8 mouse cellular contexts compared by ENCODE assay signal in the genomic region with DNA sequence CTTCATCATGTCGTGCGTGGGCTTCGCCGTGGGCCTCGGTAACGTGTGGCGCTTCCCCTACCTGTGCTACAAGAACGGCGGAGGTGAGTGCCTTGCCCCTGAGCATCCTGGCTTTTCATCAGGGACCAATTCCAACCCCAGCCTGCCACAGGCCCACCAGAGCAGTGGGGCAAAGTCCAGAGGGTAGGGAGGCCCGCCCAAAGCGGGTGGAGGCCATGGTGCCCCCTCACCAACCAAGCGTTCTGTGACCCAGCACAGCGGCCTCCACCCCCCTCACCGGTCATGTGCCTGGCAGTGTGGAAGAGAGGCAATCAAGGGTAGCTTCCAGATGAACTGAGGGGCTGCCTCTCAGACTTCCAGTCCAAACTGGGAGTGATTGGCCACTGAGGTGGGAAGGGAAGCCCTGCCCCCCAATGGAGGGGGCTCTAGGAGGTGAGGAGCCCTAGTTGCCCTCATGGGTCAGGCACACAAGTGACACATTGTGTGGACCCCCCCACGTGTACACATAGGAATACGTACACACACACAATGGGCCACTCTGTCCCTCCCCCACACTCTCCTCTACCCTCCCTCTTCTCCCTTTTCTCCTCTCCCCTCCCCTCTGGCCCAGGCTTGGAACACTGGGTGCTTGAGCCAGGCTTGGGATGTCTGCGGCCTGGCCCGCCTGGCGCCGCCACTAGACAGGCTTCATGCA. TPM values are rescaled to one million over a fixed set of nuclear protein-coding genes. Genes with fewer than 3 reads are reported as not detected.
DNase-seq lines count a peak whose midpoint lies in the region; ATAC-seq lines count a peak whose summit lies in the region.

No protein-coding gene starts in this region.

- H3K36me3 ChIP-seq in forebrain, embryonic 10.5 days (replicated peaks), result peaks cover 34% of the 10 kb centered on the region
- peaks cover 15% of the 10 kb centered on the region for H3K36me3 ChIP-seq in hindbrain, embryonic 12.5 days
- H3K36me3 ChIP-seq in limb, embryonic 10.5 days, result peaks cover 30% of the 10 kb centered on the region

- peaks cover 27% of the 10 kb centered on the region for H3K4me1 ChIP-seq in forebrain, embryonic 10.5 days
- peaks cover 17% of the 10 kb centered on the region for H3K4me1 ChIP-seq in hindbrain, embryonic 12.5 days
- peaks cover 23% of the 10 kb centered on the region for H3K4me1 ChIP-seq in limb, embryonic 10.5 days

- ATAC-seq in hindbrain, embryonic 12.5 days (ENCODE audit: low FRiP score), result peak; percentile 38

- peak overlapping the region; percentile 89 for H3K27ac ChIP-seq in forebrain, embryonic 10.5 days
- H3K27ac ChIP-seq in hindbrain, embryonic 12.5 days, result no peak overlapping the region
- H3K27ac ChIP-seq in limb, embryonic 10.5 days, result peak overlapping the region; percentile 85

- DNase-seq in adrenal gland, postnatal 14 days, result peak; percentile 45
- no peak for DNase-seq in adrenal gland, postnatal 4 days (ENCODE audit: low spot score in 2 of 2)
- DNase-seq in MN1 (ENCODE audit: low spot score), result peak; percentile 22
- no peak for DNase-seq in forebrain, embryonic 10.5 days (ENCODE audit: extremely low spot score, low spot score)
- peak; percentile 41 for DNase-seq in limb, embryonic 10.5 days (ENCODE audit: low spot score)
- peak; percentile 36 for DNase-seq in neural tube, embryonic 10.5 days (ENCODE audit: extremely low spot score, low spot score)
- DNase-seq in right cerebral cortex, postnatal 14 days, result no peak

- peak overlapping the region; percentile 66 for H3K4me3 ChIP-seq in forebrain, embryonic 10.5 days
- peak overlapping the region; percentile 63 for H3K4me3 ChIP-seq in hindbrain, embryonic 12.5 days
- peak overlapping the region; percentile 65 for H3K4me3 ChIP-seq in limb, embryonic 10.5 days

- H3K4me2 ChIP-seq in hindbrain, embryonic 12.5 days (replicated peaks), result peak overlapping the region; percentile 66

- peak overlapping the region; percentile 78 for H3K9ac ChIP-seq in hindbrain, embryonic 12.5 days

- no peaks in the 10 kb centered on the region for H3K9me3 ChIP-seq in forebrain, embryonic 10.5 days
- no peaks in the 10 kb centered on the region for H3K9me3 ChIP-seq in hindbrain, embryonic 12.5 days (replicated peaks)
- H3K9me3 ChIP-seq in limb, embryonic 10.5 days (replicated peaks), result no peaks in the 10 kb centered on the region

- 29% methylated on average over 20 of the region's 20 CpGs for WGBS in forebrain, embryonic 10.5 days
- WGBS in hindbrain, embryonic 12.5 days, result 33% methylated on average over 19 of the region's 20 CpGs
- 23% methylated on average over 20 of the region's 20 CpGs for WGBS in limb, embryonic 10.5 days

- H3K27me3 ChIP-seq in forebrain, embryonic 10.5 days (ENCODE audit: poor library complexity, severe bottlenecking), result peaks cover 13% of the 10 kb centered on the region
- H3K27me3 ChIP-seq in hindbrain, embryonic 12.5 days, result no peaks in the 10 kb centered on the region
- H3K27me3 ChIP-seq in limb, embryonic 10.5 days (ENCODE audit: low read depth, poor library complexity, severe bottlenecking), result peaks cover 92% of the 10 kb centered on the region

RNA-seq across cellular contexts. Expression of a gene that starts 1.2 kb away (rescaled TPM):
- 38.8 and 42.2 TPM in 2 replicates for total RNA-seq in adrenal gland, postnatal 14 days (2021)
- total RNA-seq in adrenal gland, postnatal 4 days (2021), result 10 to 100 TPM; 66.1 to 78.9 TPM
- 4.6 and 5.2 TPM in 2 replicates for polyA plus RNA-seq in forebrain, embryonic 10.5 days (2016; fragmentation: Nextera tagmentation; extraction: Ambion mirVana)
- 6.6 and 7.7 TPM in 2 replicates for polyA plus RNA-seq in hindbrain, embryonic 12.5 days (2016; fragmentation: Nextera tagmentation; extraction: Ambion mirVana)
- polyA plus RNA-seq in limb, embryonic 10.5 days (2016; fragmentation: Nextera tagmentation; extraction: Ambion mirVana), result 4.4 and 6.1 TPM in 2 replicates

RNA-seq across cellular contexts. Expression of a gene that starts 14.2 kb away (rescaled TPM):
- 6.1 and 8.4 TPM in 2 replicates for total RNA-seq in adrenal gland, postnatal 14 days (2021)
- total RNA-seq in adrenal gland, postnatal 4 days (2021), result 10 to 100 TPM; 21.1 to 21.3 TPM
- polyA plus RNA-seq in forebrain, embryonic 10.5 days (2016; fragmentation: Nextera tagmentation; extraction: Ambion mirVana), result 6.6 and 8.9 TPM in 2 replicates
- polyA plus RNA-seq in hindbrain, embryonic 12.5 days (2016; fragmentation: Nextera tagmentation; extraction: Ambion mirVana), result 31.3 and 34.8 TPM in 2 replicates
- polyA plus RNA-seq in limb, embryonic 10.5 days (2016; fragmentation: Nextera tagmentation; extraction: Ambion mirVana), result 3.7 and 7.7 TPM in 2 replicates

RNA-seq across cellular contexts. Expression of a gene that starts 34.9 kb away (rescaled TPM):
- total RNA-seq in adrenal gland, postnatal 14 days (2021), result 0.30 and 0.74 TPM in 2 replicates
- total RNA-seq in adrenal gland, postnatal 4 days (2021), result 1 to 10 TPM; 2.1 to 4.1 TPM
- 38.3 and 40.8 TPM in 2 replicates for polyA plus RNA-seq in forebrain, embryonic 10.5 days (2016; fragmentation: Nextera tagmentation; extraction: Ambion mirVana)
- polyA plus RNA-seq in hindbrain, embryonic 12.5 days (2016; fragmentation: Nextera tagmentation; extraction: Ambion mirVana), result 7.8 TPM in 2 replicates
- polyA plus RNA-seq in limb, embryonic 10.5 days (2016; fragmentation: Nextera tagmentation; extraction: Ambion mirVana), result 113 and 153 TPM in 2 replicates

RNA-seq across cellular contexts. Expression of a gene that starts 41.9 kb away (rescaled TPM):
- total RNA-seq in adrenal gland, postnatal 14 days (2021), result 208 and 230 TPM in 2 replicates
- total RNA-seq in adrenal gland, postnatal 4 days (2021), result 100 to 1,000 TPM; 175 to 197 TPM
- polyA plus RNA-seq in forebrain, embryonic 10.5 days (2016; fragmentation: Nextera tagmentation; extraction: Ambion mirVana), result 150 and 162 TPM in 2 replicates
- polyA plus RNA-seq in hindbrain, embryonic 12.5 days (2016; fragmentation: Nextera tagmentation; extraction: Ambion mirVana), result 132 and 136 TPM in 2 replicates
- 159 and 174 TPM in 2 replicates for polyA plus RNA-seq in limb, embryonic 10.5 days (2016; fragmentation: Nextera tagmentation; extraction: Ambion mirVana)

RNA-seq across cellular contexts. Expression of a gene that starts 42.3 kb away (rescaled TPM):
- 28.3 and 30.6 TPM in 2 replicates for total RNA-seq in adrenal gland, postnatal 14 days (2021)
- total RNA-seq in adrenal gland, postnatal 4 days (2021), result 10 to 100 TPM; 28.9 to 29.6 TPM
- polyA plus RNA-seq in forebrain, embryonic 10.5 days (2016; fragmentation: Nextera tagmentation; extraction: Ambion mirVana), result 9.2 and 10.1 TPM in 2 replicates
- 12.7 and 14.0 TPM in 2 replicates for polyA plus RNA-seq in hindbrain, embryonic 12.5 days (2016; fragmentation: Nextera tagmentation; extraction: Ambion mirVana)
- 9.2 and 12.7 TPM in 2 replicates for polyA plus RNA-seq in limb, embryonic 10.5 days (2016; fragmentation: Nextera tagmentation; extraction: Ambion mirVana)

Comparison
In these comparisons a context has a peak if more than half of its experiments do, and no peak if none do; other contexts are left out.
1. DNase-seq: peak in adrenal gland, postnatal 14 days (single experiment), MN1 (single experiment), limb, embryonic 10.5 days (single experiment) and neural tube, embryonic 10.5 days (single experiment); none in adrenal gland, postnatal 4 days (0 of 2), forebrain, embryonic 10.5 days (single experiment) and right cerebral cortex, postnatal 14 days (single experiment).
2. Peak in every context shown above with its lines, with median percentiles within 50 percentile points of each other: H3K4me3 ChIP-seq.